Mouse (Mus musculus) lung, postnatal 25 days (tissue): ENCODE measurements around the gene Atp6v1e1.

Source experiments
- DNase-seq: peaks from one replicate; pipeline ENCODE4 v3.0.0; 2022; ENCODE audit warnings: low spot score

The Atp6v1e1 gene

DNA sequence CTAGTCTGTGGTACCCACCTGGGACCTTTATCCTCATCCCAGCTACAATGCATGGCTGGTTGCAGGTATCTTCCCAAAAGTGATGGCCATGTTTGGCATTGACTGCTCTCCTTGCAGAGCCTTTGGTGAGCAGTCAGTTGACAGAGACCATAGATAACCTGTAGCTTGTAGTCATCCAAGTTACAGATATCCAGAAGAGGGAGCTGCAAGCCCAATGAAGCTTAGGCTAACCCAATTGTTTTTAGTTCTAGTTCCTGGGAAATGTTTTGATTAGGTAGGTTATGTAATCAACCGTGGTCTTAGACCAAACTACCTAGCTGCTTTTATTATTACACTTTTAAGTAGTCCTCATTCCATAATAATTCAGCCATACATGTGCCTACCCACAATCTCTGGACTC is 51.2 kb downstream of the Atp6v1e1 start:
- DNase-seq: no peak

- DNase-seq: no peak
These were observed 52.6 kb downstream of the Atp6v1e1 start for GRCm38 (mm10) chr6:120769972-120770371.

DNA sequence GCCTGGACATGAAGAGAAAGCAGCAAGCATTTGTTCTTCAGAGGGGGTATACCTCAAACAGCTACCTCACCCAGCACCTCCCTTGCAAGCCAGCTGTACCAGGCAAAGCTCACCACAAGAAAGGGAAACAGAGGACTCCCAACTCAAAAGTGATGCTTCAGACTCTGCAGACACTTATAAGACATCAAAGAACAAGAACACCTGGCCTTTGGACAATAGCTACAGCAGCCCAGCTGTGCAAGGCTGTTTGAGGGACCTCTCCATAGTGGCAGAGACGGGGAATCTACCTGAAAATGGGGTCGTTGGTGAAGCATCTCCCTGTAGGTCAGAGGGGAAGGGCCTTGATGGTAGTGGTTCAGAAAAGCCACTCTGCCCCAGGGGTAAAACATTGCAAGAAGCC is 61.4 kb downstream of the Atp6v1e1 start:
- no peak for DNase-seq

GRCm38 (mm10) chr6:120746416-120746815 is 76.2 kb downstream of the Atp6v1e1 start:
- no peak for DNase-seq
